Mouse (Mus musculus) cerebellum, adult 2 months (tissue): ENCODE measurements around the gene Espnl. TPM values are rescaled to one million over a fixed set of nuclear protein-coding genes. Genes with fewer than 3 reads are reported as not detected.

ENCODE experiments used
- DNase-seq, 2 experiments: peaks; one replicate each; pipeline ENCODE4 v3.0.0; 2021
- H3K27ac ChIP-seq: fragments of 200-500 bp; 2 replicates; pipeline ENCODE4 v1.5.1; 2012; ENCODE audit warnings: low read length, control low read depth, inconsistent platforms; ENCODE audit not compliant: insufficient read depth
- H3K27me3 ChIP-seq: fragments of 200-500 bp; 2 replicates; pipeline ENCODE4 v1.6.1; 2012; ENCODE audit warnings: inconsistent platforms, mild to moderate bottlenecking, low read length, moderate library complexity; ENCODE audit not compliant: control insufficient read depth, insufficient read depth
- H3K4me1 ChIP-seq: fragments of 200-500 bp; 2 replicates; pipeline ENCODE4 v1.6.1; 2011; ENCODE audit warnings: low read length; ENCODE audit not compliant: control insufficient read depth, insufficient read depth
- H3K4me3 ChIP-seq: fragments of 200-500 bp; replicated peaks from 2 replicates; pipeline ENCODE3; 2011; ENCODE audit warnings: mild to moderate bottlenecking, low read depth, low read length, control low read depth; ENCODE audit not compliant: insufficient read depth
- CTCF ChIP-seq: fragments of 200-500 bp; IDR thresholded peaks from 2 replicates; pipeline ENCODE4 v1.5.1; 2011; ENCODE audit warnings: low read depth, mild to moderate bottlenecking, control low read depth, low read length, moderate library complexity, borderline replicate concordance; ENCODE audit not compliant: insufficient read depth
- POLR2A ChIP-seq: fragments of 200-500 bp; IDR thresholded peaks from 2 replicates; pipeline ENCODE4 v1.6.1; 2011; ENCODE audit warnings: low read length, control low read depth, borderline replicate concordance; ENCODE audit not compliant: insufficient read depth
- WGBS: fragments of 180-500 bp; shearing (Covaris S2); methylation state at CpG from one replicate; pipeline ENCODE4 v1.1.7; 2018; 5-methylcytosine and 5-hydroxymethylcytosine counted together
- polyA plus RNA-seq: library from polyadenylated mRNA; depleted of rRNA; stranded (reverse); fragments of >200 nt; gene quantifications from 2 replicates; pipeline ENCODE4 v1.2.3, GENCODE M21; 2012

The Espnl gene
- polyA plus RNA-seq, 1 experiment = 0.05 TPM

- TF ChIP-seq CTCF (no peak), POLR2A (no peak)
- H3K4me3 ChIP-seq = no peak overlapping the region
- H3K4me1 ChIP-seq = no peaks in the 10 kb centered on the region
- 31% methylated on average over 4 of the region's 4 CpGs for WGBS
- H3K27ac ChIP-seq = no peak overlapping the region
- H3K27me3 ChIP-seq = no peaks in the 10 kb centered on the region
- DNase-seq = no peak
Observed at GRCm38 (mm10) chr1:91332102-91332501, 10.2 kb downstream of the Espnl start.

- TF ChIP-seq CTCF (no peak), POLR2A (no peak)
- Histone ChIP-seq H3K4me1 (no peaks in the 10 kb centered on the region), H3K4me3 (no peak overlapping the region), H3K27me3 (no peaks in the 10 kb centered on the region), H3K27ac (no peak overlapping the region)
- no peak for DNase-seq
Observed at GRCm38 (mm10) chr1:91333582-91333981, 11.7 kb downstream of the Espnl start.

- TF ChIP-seq POLR2A (no peak), CTCF (no peak)
- no peaks in the 10 kb centered on the region for H3K27me3 ChIP-seq
- no peak for DNase-seq
- H3K4me3 ChIP-seq = no peak overlapping the region
- WGBS = 88% methylated on average over 7 of the region's 7 CpGs
- no peaks in the 10 kb centered on the region for H3K4me1 ChIP-seq
- no peak overlapping the region for H3K27ac ChIP-seq
Observed at GRCm38 (mm10) chr1:91337355-91337754, 15.5 kb downstream of the Espnl start.

GRCm38 (mm10) chr1:91344001-91344400 is 22.1 kb downstream of the Espnl start:
- Histone ChIP-seq H3K4me3 (no peak overlapping the region), H3K4me1 (no peaks in the 10 kb centered on the region), H3K27ac (no peak overlapping the region), H3K27me3 (peaks cover 2% of the 10 kb centered on the region; the same call in 1 of the 2 replicates)
- WGBS = 24% methylated on average over 3 of the region's 3 CpGs
- TF ChIP-seq CTCF (no peak), POLR2A (no peak)
- peak in 1 of 2 experiments; percentile 18 for DNase-seq

- peak; percentile 18 to 19 for DNase-seq
- 2% methylated on average over 68 of the region's 68 CpGs for WGBS
- Histone ChIP-seq H3K27me3 (peaks cover 2% of the 10 kb centered on the region; the same call in 1 of the 2 replicates), H3K4me1 (no peaks in the 10 kb centered on the region), H3K27ac (no peak overlapping the region), H3K4me3 (no peak overlapping the region)
- TF ChIP-seq POLR2A (no peak), CTCF (no peak)
Observed at GRCm38 (mm10) chr1:91344921-91345685, 23.2 kb downstream of the Espnl start.

- WGBS = 38% methylated on average over 3 of the region's 3 CpGs
- TF ChIP-seq POLR2A = no peak
- peak; percentile 89 for TF ChIP-seq CTCF
Observed at GRCm38 (mm10) chr1:91346892-91347291, 25.0 kb downstream of the Espnl start.

GRCm38 (mm10) chr1:91350841-91351240 is 29.0 kb downstream of the Espnl start, which contains the start of gene Klhl30:
TSS of gene Klhl30 (plus strand) at chr1:91351016.
- no peak within 1 kb of the TSS for H3K27ac ChIP-seq
- H3K27me3 ChIP-seq = no peaks in the 10 kb centered on the region
- H3K4me1 ChIP-seq = no peaks in the 10 kb centered on the region
- DNase-seq = no peak
- 63% methylated on average over 4 of the region's 4 CpGs for WGBS
- H3K4me3 ChIP-seq = no peak within 1 kb of the TSS
- TF ChIP-seq CTCF (no peak), POLR2A (no peak)

More at GRCm38 (mm10) chr1:91346892-91347291, 25.0 kb downstream of the Espnl start:
- no peaks in the 10 kb centered on the region for H3K4me1 ChIP-seq
- H3K27ac ChIP-seq = no peak overlapping the region
- DNase-seq = peak; percentile 52 to 68
- H3K4me3 ChIP-seq = no peak overlapping the region
- peaks cover 2% of the 10 kb centered on the region; the same call in 1 of the 2 replicates for H3K27me3 ChIP-seq

- Histone ChIP-seq H3K27ac (no peak overlapping the region), H3K27me3 (no peaks in the 10 kb centered on the region), H3K4me1 (no peaks in the 10 kb centered on the region), H3K4me3 (no peak overlapping the region)
- TF ChIP-seq POLR2A = no peak
- TF ChIP-seq CTCF = no peak
- WGBS = 76% methylated on average over 3 of the region's 3 CpGs
- DNase-seq = no peak
Observed at GRCm38 (mm10) chr1:91351249-91351648, 29.4 kb downstream of the Espnl start.
